Comparison of ENCODE assay signal across 12 mouse cellular contexts in the genomic region with DNA sequence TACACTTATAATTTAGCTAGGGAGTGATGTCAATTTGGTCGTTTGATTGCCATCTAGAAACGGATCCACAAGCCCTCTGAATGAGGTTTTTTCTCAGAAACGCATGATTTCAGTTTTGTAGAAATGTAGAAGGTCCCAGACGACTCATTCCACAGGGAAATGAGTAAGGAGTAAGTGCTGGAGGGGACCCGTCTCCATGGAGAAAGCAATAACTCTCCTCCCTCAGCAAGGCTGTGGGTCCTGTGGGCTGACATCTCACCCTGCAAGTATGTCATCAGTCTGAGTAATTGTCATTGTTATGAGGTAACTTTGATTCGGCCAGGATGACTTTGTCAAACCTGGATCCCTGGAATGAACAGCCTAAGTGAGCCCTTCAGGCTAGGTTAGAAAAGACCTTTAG. TPM values are rescaled to one million over a fixed set of nuclear protein-coding genes. Genes with fewer than 3 reads are reported as not detected.
DNase-seq lines count a peak whose midpoint lies in the region; ATAC-seq and TF ChIP-seq lines count a peak whose summit lies in the region.
"Had no signal": no experiment of that assay in that cellular context is flagged by ENCODE, and none has a peak within 500 bp of the region (broad histone marks: within the 10 kb centered on the region; RNA-seq: fewer than 3 reads in every experiment).

No protein-coding gene starts in this region.

- peak overlapping the region; percentile 68 for H3K4me2 ChIP-seq in forebrain, embryonic 14.5 days (ENCODE audit: low read length)
- no peak overlapping the region for H3K4me2 ChIP-seq in forebrain, embryonic 11.5 days (ENCODE audit: low read depth, low read length, severe bottlenecking)
- 0 out of 2 replicates have a peak overlapping the region, but pooled peaks have one; percentile 33 for H3K4me2 ChIP-seq in intestine, embryonic 15.5 days (replicated peaks)
- H3K4me2 ChIP-seq in intestine, embryonic 16.5 days (ENCODE audit: low read depth, low read length), result no peak overlapping the region
- peak overlapping the region; percentile 68 for H3K4me2 ChIP-seq in midbrain, postnatal 0 days (ENCODE audit: low read depth, low read length, poor library complexity, severe bottlenecking)

- peaks cover 3% of the 10 kb centered on the region for H3K4me1 ChIP-seq in forebrain, embryonic 14.5 days (ENCODE audit: control insufficient read depth, insufficient read depth, low read length)
- H3K4me1 ChIP-seq in forebrain, embryonic 11.5 days (replicated peaks; ENCODE audit: control insufficient read depth, insufficient read depth, low read length), result no peaks in the 10 kb centered on the region; the same call in 1 of the 2 replicates
- H3K4me1 ChIP-seq in intestine, embryonic 15.5 days (replicated peaks), result peaks cover 24% of the 10 kb centered on the region
- H3K4me1 ChIP-seq in intestine, embryonic 16.5 days (ENCODE audit: control insufficient read depth, insufficient read depth, low read length), result peaks cover 35% of the 10 kb centered on the region
- H3K4me1 ChIP-seq in midbrain, postnatal 0 days (ENCODE audit: insufficient read depth, low read length), result peaks cover 17% of the 10 kb centered on the region

- peaks cover 37% of the 10 kb centered on the region for H3K36me3 ChIP-seq in forebrain, embryonic 14.5 days (ENCODE audit: control insufficient read depth, insufficient read depth, low read length)
- H3K36me3 ChIP-seq in forebrain, embryonic 11.5 days (ENCODE audit: control insufficient read depth, insufficient read depth, low read length), result no peaks in the 10 kb centered on the region; the same call in none of the 2 replicates
- peaks cover 16% of the 10 kb centered on the region for H3K36me3 ChIP-seq in intestine, embryonic 15.5 days
- peaks cover 27% of the 10 kb centered on the region for H3K36me3 ChIP-seq in intestine, embryonic 16.5 days (ENCODE audit: control insufficient read depth, insufficient read depth, low read length)
- peaks cover 28% of the 10 kb centered on the region for H3K36me3 ChIP-seq in midbrain, postnatal 0 days (ENCODE audit: insufficient read depth, low read length)

- no peak overlapping the region for H3K27ac ChIP-seq in forebrain, embryonic 14.5 days (ENCODE audit: low read depth, low read length)
- H3K27ac ChIP-seq in forebrain, embryonic 11.5 days (ENCODE audit: low read depth, low read length), result no peak overlapping the region
- H3K27ac ChIP-seq in intestine, embryonic 15.5 days, result no peak overlapping the region
- no peak overlapping the region for H3K27ac ChIP-seq in intestine, embryonic 16.5 days (ENCODE audit: low read length)
- no peak overlapping the region for H3K27ac ChIP-seq in midbrain, postnatal 0 days (ENCODE audit: low read depth, low read length)

- ATAC-seq in forebrain, embryonic 14.5 days, result no peak
- no peak for ATAC-seq in forebrain, embryonic 11.5 days (replicated peaks; ENCODE audit: low FRiP score)
- no peak for ATAC-seq in intestine, embryonic 15.5 days
- no peak for ATAC-seq in intestine, embryonic 16.5 days
- ATAC-seq in midbrain, postnatal 0 days (ENCODE audit: low FRiP score), result no peak
- ATAC-seq: activated CD4-positive, CD25-positive, alpha-beta regulatory T cell, adult 4 months had no signal

- no peaks in the 10 kb centered on the region for H3K9me3 ChIP-seq in forebrain, embryonic 14.5 days (replicated peaks; ENCODE audit: control insufficient read depth, low read length)
- H3K9me3 ChIP-seq in forebrain, embryonic 11.5 days (ENCODE audit: control insufficient read depth, low read length), result no peaks in the 10 kb centered on the region
- no peaks in the 10 kb centered on the region for H3K9me3 ChIP-seq in intestine, embryonic 15.5 days
- H3K9me3 ChIP-seq in intestine, embryonic 16.5 days (ENCODE audit: control insufficient read depth, low read length), result no peaks in the 10 kb centered on the region
- H3K9me3 ChIP-seq in midbrain, postnatal 0 days (ENCODE audit: low read length), result no peaks in the 10 kb centered on the region

- H3K27me3 ChIP-seq in forebrain, embryonic 14.5 days (replicated peaks; ENCODE audit: control insufficient read depth, insufficient read depth, low read length), result no peaks in the 10 kb centered on the region
- H3K27me3 ChIP-seq in forebrain, embryonic 11.5 days (ENCODE audit: control insufficient read depth, insufficient read depth, low read length), result no peaks in the 10 kb centered on the region; the same call in 1 of the 2 replicates
- no peaks in the 10 kb centered on the region for H3K27me3 ChIP-seq in intestine, embryonic 15.5 days (replicated peaks)
- H3K27me3 ChIP-seq in intestine, embryonic 16.5 days (replicated peaks; ENCODE audit: control insufficient read depth, insufficient read depth, low read length), result no peaks in the 10 kb centered on the region
- no peaks in the 10 kb centered on the region for H3K27me3 ChIP-seq in midbrain, postnatal 0 days (ENCODE audit: insufficient read depth, low read length)

- no peak for DNase-seq in forebrain, embryonic 14.5 days (ENCODE audit: low spot score)
- DNase-seq in forebrain, embryonic 11.5 days (ENCODE audit: low spot score), result no peak
- peak; percentile 38 to 39 for DNase-seq in adrenal gland, postnatal 36 days
- DNase-seq in midbrain, postnatal 0 days (ENCODE audit: low spot score), result no peak
- DNase-seq in retina, embryonic 14.5 days (ENCODE audit: low spot score), result no peak
- no peak for DNase-seq in gastrocnemius, adult 18-20 months (ENCODE audit: low spot score)
- DNase-seq: cerebellum, postnatal 14 days; kidney, adult 9 months; lung, adult 2 months had no signal

- no peak for TF ChIP-seq CTCF in midbrain, postnatal 0 days (IDR thresholded peaks at IDR 0.05)

- WGBS in forebrain, embryonic 14.5 days, result 87% methylated on average over 6 of the region's 6 CpGs
- 89% methylated on average over 6 of the region's 6 CpGs for WGBS in forebrain, embryonic 11.5 days
- WGBS in intestine, embryonic 15.5 days, result 78% methylated on average over 6 of the region's 6 CpGs
- WGBS in intestine, embryonic 16.5 days, result 81% methylated on average over 6 of the region's 6 CpGs
- WGBS in midbrain, postnatal 0 days, result 85% methylated on average over 6 of the region's 6 CpGs

- H3K4me3 ChIP-seq in forebrain, embryonic 14.5 days (ENCODE audit: low read depth, low read length), result no peak overlapping the region
- H3K4me3 ChIP-seq in forebrain, embryonic 11.5 days (ENCODE audit: low read depth, low read length), result no peak overlapping the region
- no peak overlapping the region for H3K4me3 ChIP-seq in intestine, embryonic 15.5 days (replicated peaks)
- H3K4me3 ChIP-seq in intestine, embryonic 16.5 days (ENCODE audit: low read length), result no peak overlapping the region
- peak overlapping the region; percentile 83; the same call in 1 of the 2 replicates for H3K4me3 ChIP-seq in midbrain, postnatal 0 days (ENCODE audit: low read depth, low read length)

- H3K9ac ChIP-seq in forebrain, embryonic 14.5 days (ENCODE audit: low read length), result no peak overlapping the region
- H3K9ac ChIP-seq in forebrain, embryonic 11.5 days (ENCODE audit: low read length), result no peak overlapping the region
- no peak overlapping the region for H3K9ac ChIP-seq in intestine, embryonic 15.5 days
- no peak overlapping the region for H3K9ac ChIP-seq in intestine, embryonic 16.5 days (ENCODE audit: low read depth, low read length)
- H3K9ac ChIP-seq in midbrain, postnatal 0 days (replicated peaks; ENCODE audit: low read length, poor library complexity, severe bottlenecking), result 0 out of 2 replicates have a peak overlapping the region, but pooled peaks have one; percentile 24

RNA-seq across cellular contexts. Expression of a gene that starts 4.8 kb away (rescaled TPM):
- polyA plus RNA-seq in forebrain, embryonic 14.5 days (2014; fragmentation: Nextera tagmentation; extraction: Ambion mirVana), result 56.9 and 80.8 TPM in 2 replicates
- polyA plus RNA-seq in forebrain, embryonic 11.5 days (2014; fragmentation: Nextera tagmentation; extraction: Ambion mirVana), result 49.5 and 51.8 TPM in 2 replicates
- 72.3 and 79.5 TPM in 2 replicates for polyA plus RNA-seq in intestine, embryonic 15.5 days (2015; fragmentation: Nextera tagmentation; extraction: Ambion mirVana)
- polyA plus RNA-seq in intestine, embryonic 16.5 days (2015; fragmentation: Nextera tagmentation; extraction: Ambion mirVana), result 66.9 and 71.5 TPM in 2 replicates
- total RNA-seq in adrenal gland, postnatal 36 days (2021), result 10 to 100 TPM; 45.5 to 50.3 TPM
- total RNA-seq in midbrain, postnatal 0 days (2014; rRNA removed), result 63.9 and 75.1 TPM in 2 replicates
- 153 and 157 TPM in 2 replicates for polyA plus RNA-seq in midbrain, postnatal 0 days (2015; fragmentation: Nextera tagmentation; extraction: Ambion mirVana)
- 10 to 100 TPM; 23.4 to 34.7 TPM for total RNA-seq in gastrocnemius, adult 18-20 months (2021)

Comparison
In these comparisons a context has a peak if more than half of its experiments do, and no peak if none do; other contexts are left out.
1. H3K4me2 ChIP-seq: peak in forebrain, embryonic 14.5 days (single experiment), intestine, embryonic 15.5 days (single experiment) and midbrain, postnatal 0 days (single experiment); none in forebrain, embryonic 11.5 days (single experiment) and intestine, embryonic 16.5 days (single experiment).
2. DNase-seq: peak in adrenal gland, postnatal 36 days (2 of 2); none in forebrain, embryonic 14.5 days (single experiment), forebrain, embryonic 11.5 days (single experiment), midbrain, postnatal 0 days (single experiment), retina, embryonic 14.5 days (single experiment) and gastrocnemius, adult 18-20 months (single experiment).